Mouse (Mus musculus): ENCODE measurements around the gene Eepd1. TPM values are rescaled to one million over a fixed set of nuclear protein-coding genes. Genes with fewer than 3 reads are reported as not detected.

Eepd1 gene
- polyA plus RNA-seq (2017; shearing (Covaris generic)) = 1.6 TPM

GRCm38 (mm10) chr9:25481344-25482095 lies at the start of gene Eepd1:
TSS of gene Eepd1 (plus strand) at chr9:25481547.

Other genes with a start within 250 kb of the Eepd1 start
- 215 TPM for gene Sept7, start 229.1 kb upstream of the Eepd1 start, polyA plus RNA-seq (2017; shearing (Covaris generic))

All from effector memory CD4-positive, alpha-beta T cell, adult 7 months (primary cell).